Mouse (Mus musculus) adrenal gland, postnatal 14 days (tissue): Measurements from ENCODE around the gene Zfp646. TPM values are rescaled to one million over a fixed set of nuclear protein-coding genes. Genes with fewer than 3 reads are reported as not detected.
"Not testable (repeated sequence)": the region's sequence is repeated elsewhere in the genome, so short reads cannot be mapped to it uniquely, and the experiment has no call there.

Experiments used
- DNase-seq: peaks from one replicate; pipeline ENCODE4 v3.0.0; 2021; ENCODE audit warnings: mixed read lengths
- total RNA-seq: library from RNA; stranded (reverse); gene quantifications from 2 replicates; pipeline ENCODE4 v1.2.3, GENCODE M21; 2021

Gene Zfp646
- total RNA-seq, 1 experiment from 2014 or later: 32.1 TPM

DNA sequence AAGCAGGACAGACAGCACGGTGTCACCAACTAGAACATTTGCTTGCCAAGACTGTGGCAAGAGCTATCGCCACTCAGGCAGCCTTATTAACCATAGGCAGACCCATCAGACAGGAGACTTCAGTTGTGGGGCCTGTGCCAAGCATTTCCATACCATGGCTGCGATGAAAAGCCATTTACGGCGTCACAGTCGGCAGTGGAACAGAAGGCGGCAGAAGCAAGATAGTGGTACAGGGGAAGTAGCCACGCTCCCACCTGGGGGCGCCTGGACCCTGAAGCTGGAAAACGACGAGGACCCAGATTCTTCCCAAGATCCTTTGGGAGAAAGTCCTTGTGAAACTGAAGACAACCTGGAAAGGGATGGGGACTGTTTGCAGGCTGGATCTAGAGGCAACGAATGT lies 4.4 kb downstream of the Zfp646 start:
- DNase-seq: no peak

DNA sequence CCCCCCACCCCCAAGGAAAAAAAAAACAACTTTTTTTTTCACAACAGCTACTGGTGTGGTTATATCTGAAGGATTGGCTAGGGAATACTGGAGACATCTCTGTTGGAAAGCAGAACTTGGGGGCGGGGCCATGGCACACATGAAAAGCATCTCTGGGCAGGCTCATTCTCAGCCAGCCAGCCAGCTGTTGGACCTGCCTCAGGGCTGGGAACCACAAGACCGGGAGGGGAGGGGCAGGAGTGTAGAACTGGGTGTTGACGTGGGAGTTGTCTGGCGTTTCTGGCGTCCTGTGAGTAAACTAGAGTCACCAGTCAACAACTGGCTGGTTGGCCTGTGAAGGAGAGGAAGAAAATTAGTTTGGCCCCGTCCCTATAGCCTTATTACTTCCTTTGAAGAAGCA lies 9.9 kb downstream of the Zfp646 start:
- peak; percentile 52 for DNase-seq

DNA sequence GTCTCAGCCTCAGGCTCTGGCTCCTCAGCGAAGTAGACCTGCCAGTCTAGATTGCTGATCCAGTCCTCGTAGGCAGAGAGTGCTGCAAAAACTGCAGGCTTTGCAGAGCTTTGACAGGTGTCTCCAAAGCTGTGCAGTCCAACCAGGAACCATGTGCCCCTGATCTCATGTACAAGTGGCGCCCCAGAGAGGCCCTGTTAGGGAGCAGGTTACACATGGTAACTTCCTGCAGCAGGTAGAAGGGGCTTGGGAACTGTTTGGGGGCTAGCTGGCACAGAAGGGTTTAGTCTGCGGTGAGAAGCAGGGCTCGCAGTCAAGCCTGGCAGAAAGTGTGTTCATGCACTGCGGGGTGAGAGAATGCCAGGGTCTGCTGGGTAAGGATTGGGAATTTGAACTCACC lies 10.5 kb downstream of the Zfp646 start:
- no peak for DNase-seq

DNA sequence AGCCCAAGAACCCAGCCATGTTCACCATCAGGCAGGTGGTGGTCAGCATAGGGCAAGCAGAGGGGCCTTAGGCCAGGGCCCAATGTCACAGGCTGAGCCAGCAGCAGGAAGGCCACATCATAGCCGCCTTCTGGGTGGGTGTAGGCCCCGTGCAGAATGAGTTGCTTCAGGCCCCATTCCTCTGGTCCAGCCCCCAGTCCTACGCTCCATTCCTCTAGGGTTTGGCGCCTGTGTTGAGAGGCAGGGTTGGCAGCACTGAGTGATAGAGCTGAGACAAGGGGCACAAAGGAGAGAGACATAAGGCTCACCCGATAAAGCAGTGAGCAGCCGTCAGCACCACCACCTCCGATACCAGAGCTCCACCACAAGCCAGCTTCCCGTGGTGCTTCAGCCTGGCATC lies 11.2 kb downstream of the Zfp646 start:
- no peak for DNase-seq

DNA sequence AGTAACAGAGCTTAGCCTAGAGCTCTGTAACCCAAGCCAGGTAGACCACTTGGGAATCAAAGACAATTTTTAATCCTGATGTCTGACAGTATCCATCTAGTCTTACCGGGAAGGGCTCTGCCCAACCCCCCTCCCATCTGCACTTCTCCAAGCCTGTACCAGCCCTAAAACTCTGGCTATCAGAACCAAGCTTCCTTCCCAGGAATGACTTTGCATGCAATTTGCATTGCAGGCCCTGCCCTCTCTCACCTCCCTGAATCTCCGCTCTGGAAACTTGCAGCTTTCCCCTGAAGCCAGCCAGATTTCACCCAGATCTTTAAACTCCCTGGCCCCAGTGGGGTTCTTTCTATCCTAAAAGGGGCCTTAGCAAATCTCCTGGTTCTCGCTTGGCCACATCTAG lies 11.8 kb downstream of the Zfp646 start:
- DNase-seq: no peak

DNA sequence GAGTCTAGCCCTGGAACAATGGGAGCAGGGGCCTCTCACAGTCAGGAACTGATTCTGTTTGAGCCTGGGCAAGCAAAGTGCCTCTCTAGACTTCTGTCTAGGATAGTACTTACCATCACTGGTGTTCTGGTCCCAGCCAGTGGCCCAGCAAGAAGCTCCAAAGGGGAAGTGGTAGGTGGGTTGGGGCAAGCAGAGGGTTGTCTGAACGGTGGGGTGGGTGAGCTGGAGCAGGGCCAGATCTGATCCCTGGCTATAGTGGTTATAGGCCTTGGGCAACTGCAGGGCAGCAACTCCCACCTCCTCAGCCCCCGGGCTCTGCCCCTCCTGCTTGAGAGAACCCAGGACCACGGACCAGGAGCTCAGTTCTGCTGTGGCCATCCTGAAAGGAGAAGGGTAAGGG lies 12.8 kb downstream of the Zfp646 start:
- DNase-seq: no peak

DNA sequence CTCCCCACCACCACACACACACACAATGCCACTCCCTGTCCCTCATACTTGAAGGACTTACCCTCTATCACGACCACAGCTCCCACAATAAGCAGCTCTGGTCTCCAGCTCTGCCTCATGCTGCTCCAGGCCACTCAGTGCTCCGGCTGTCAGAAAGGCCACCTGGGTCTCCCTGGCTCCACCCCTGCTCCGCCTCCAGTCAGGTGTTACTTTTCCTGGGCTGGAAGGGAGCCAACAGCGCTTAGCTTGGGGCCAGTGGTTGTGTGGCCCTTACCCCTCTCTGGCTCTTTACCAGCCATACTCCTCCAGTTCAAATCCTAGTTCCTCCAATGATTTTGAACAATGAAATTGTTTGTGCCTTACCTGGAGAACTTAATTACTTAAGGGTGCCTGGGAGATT lies 14.8 kb downstream of the Zfp646 start, which contains the start of gene Prss53:
Gene Prss53, minus strand, starts transcription at position 173 of the 400 bp plus-strand sequence.
- DNase-seq: no peak

DNA sequence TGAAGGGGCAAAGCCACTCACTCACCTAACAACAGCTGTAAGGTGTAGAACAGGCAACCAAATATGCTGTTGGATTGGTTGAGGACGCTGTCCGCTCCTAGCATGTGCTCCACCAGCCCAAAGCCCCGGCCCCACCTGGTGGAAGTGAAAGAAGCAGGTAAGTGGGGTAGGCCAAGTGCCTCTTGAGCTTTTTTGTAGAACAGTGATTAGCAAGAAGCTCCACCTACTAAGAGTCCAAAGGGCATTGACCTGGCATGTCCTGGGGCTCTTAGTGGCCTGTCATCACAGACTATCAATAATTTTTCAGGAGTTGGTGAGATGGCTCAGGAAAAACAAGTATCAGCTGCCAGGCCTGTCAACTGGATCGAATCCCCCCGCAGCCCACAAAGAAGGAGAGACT lies 18.5 kb downstream of the Zfp646 start:
- no peak for DNase-seq

DNA sequence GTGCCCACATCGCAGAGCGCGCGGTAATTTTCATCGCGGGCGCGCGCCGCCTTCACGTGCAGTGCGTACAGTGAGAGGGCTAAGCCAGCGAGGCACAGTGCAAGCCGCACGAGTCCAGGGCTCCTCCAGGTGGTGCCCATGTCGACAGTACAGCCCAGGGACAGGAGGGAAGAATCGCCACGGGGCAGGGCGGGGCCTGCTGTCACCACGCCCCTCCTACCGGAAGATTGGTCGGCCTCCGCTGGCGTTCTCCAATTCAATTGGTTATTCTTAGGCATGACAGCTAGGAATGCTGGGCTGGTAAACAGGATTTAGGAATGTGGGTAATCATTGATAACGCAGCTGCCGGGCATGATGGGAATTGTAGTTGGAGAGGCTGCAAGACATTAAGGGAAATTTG lies 19.4 kb downstream of the Zfp646 start, which contains the start of the genes Gm21974 and Vkorc1:
Gene Gm21974, minus strand, starts transcription at position 13 of the 400 bp plus-strand sequence.
Gene Vkorc1, minus strand, starts transcription at position 176 of the 400 bp plus-strand sequence.
- peak; percentile 96 for DNase-seq

DNA sequence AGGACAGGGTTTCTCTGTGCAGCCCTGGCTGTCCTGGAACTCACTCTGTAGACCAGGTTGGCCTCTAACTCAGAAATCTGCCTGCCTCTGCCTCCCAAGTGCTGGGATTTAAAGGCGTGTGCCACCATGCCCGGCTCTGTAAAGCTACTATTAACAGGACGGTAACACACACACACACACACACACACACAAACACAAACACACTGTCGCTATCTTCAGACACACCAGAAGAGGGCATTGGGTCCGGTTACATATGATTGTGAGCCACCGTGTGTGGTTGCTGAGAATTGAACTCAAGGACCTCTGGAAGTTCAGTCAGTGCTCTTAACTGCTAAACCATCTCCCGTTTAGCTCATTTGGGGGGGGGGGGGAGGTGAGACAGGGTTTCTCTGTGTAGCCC lies 19.9 kb downstream of the Zfp646 start:
- DNase-seq: not testable (repeated sequence)

DNA sequence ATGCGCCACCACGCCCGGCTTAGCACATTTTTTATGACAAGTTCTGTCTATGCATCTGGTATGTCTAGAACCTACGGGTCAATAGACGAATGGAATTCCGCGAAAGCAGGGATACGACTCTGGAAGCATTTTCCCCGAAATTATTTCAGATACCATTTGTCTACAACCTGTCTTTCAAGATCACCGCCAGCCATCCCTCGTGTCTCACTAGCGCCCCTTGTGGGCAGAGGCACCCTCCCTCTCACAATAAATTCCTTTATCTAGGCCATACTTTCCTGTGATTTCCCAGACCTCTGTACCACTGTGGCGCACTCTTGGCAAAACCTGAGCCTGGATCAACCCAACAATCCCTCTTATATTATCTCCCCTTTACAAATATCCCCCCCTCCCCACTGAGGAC lies 20.4 kb downstream of the Zfp646 start:
- DNase-seq: peak; percentile 81

DNA sequence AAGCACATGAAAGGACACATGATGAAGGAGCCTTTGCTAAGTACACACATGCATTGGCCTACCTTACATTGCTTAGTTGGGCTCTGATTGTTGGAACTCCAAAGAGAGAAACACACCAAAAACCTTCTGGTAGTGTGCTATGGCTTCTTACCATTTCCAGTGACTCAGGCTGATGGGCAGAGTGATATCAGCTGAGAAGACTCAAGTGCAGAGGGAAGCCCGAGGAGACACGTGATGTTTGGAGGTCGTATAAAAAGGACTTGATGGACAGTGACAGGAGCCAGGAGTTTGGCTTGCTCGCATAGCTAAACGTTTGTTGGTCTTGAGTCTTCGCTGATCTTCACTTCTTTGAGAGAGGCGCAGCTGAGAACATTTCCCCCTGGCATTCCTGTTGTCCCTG lies 21.5 kb downstream of the Zfp646 start:
- DNase-seq: no peak

DNA sequence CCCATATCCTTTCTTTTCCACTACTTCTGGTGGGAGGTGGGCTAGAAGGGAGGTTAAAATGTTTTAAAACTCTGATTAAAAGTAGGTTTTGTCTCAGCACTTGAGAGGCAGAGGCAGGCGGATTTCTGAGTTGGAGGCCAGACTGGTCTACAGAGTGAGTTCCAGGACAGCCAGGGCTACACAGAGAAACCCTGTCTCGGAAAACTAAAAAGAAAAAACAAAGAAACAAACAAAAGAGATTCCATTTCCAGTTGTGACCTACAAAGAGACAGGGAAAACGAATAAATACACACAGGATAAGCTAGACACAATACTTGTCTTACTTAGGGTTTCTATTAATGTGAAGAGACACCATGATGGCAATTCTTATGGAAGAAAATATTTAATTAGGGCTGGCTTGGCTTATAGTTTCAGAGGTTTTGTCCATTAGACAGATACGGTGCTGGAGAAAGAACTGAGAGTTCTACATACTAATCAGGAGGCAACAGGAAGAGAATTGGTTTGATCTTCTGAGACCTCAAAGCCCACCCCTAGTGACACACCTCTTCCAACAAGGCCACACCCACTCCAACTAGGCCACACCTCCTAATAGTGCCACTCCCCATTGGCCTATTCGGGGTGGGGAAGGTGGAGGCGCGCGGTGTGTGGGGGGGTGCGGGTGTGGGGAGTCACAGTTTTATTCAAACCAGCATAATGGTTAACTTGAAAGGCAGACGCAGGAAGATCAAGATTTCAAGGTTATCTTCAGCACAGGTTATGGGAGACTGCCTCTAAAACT lies 22.3 kb downstream of the Zfp646 start:
- no peak for DNase-seq

DNA sequence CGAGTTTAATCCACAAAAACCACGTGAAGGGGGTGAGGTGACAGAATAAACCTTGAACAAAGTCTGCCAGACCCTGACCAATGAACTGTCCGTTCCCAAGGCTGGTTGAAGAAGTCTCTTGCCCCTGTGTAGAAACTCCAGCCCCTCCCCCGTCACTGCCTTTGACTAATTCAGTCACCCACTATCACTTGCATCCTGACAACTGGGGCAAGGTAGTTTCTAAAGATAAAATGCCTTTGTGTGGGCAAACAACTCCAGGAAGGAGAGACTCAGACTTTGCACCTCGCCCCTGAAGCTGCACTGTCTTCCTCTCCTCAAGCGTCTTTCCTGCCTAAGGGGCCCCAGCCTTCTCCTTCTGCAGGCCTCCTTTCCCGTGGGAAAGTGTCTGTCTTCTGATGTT lies 24.0 kb downstream of the Zfp646 start:
- no peak for DNase-seq

DNA sequence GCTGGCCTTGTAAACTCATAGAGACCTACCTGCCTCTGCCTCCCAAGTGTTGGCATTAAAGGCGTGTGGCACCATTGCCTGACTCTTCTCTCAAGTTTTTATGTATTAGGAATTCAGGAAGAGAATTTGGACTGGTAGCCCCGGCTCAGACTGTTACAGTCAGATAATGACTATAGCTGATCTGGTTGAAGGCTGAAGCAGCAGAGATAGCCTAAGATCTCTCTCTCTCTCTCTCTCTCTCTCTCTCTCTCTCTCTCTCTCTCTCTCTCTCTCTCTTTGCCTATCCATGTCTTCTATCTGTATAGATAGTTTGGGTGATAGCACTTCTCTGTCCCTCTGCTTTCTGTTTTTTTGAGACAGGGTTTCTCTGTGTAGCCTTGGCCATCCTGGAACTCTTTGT lies 25.8 kb downstream of the Zfp646 start:
- DNase-seq: no peak

DNA sequence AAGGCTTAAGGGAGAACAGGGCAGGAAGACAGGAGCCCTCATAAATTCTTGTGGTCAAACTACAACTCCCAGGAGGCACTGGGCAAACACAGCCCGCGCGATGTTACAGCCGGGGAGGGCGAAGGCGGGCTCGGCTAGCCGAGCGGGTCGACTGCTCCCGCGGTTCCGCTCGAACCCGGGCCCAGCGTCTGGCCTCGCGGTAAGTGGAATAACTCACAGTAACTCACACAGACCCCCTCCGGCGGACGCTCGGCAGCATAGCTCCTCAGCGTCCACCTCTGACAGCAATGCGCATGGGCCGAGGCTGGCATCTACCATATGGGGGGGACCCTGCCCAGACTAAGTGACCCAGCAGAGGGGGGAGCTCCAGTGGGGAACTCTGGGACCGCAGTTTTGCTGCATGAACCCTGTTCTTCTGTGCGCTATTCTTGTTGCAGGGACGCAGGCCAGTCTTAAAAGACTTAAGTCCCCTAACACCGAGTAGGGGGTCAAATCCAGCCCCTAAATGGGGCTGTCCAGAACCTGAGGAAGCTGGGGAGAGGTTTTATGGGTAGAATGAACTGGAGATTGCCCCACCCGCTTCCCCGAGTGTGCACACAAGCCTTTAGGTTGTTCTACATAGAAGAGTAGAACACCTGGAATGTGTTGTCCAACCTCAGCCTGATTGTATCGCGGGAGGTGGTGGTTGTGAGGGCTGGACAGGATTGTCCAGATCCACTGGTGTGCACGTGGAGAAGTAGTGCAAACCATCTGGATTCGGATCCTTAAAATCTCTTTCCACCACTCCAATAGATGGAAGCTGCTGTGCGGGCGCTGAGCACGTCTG lies 28.2 kb downstream of the Zfp646 start, which contains the start of gene Bckdk:
Gene Bckdk, plus strand, starts transcription at position 112 of the 826 bp plus-strand sequence.
- peak; percentile 91 for DNase-seq

DNA sequence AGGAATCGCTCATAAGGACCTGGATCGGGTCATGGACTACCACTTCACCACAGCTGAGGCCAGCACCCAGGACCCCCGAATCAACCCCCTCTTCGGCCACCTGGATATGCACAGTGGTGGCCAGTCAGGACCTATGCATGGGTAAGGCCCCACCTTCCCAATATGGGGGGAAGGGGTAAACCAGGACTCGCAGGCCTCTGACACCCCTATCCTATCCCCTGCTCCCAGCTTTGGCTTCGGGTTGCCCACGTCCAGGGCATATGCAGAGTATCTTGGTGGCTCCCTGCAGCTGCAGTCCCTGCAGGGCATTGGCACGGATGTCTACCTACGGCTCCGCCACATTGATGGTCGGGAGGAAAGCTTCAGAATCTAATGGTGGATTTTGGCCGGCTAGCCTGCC lies 31.9 kb downstream of the Zfp646 start:
- no peak for DNase-seq

DNA sequence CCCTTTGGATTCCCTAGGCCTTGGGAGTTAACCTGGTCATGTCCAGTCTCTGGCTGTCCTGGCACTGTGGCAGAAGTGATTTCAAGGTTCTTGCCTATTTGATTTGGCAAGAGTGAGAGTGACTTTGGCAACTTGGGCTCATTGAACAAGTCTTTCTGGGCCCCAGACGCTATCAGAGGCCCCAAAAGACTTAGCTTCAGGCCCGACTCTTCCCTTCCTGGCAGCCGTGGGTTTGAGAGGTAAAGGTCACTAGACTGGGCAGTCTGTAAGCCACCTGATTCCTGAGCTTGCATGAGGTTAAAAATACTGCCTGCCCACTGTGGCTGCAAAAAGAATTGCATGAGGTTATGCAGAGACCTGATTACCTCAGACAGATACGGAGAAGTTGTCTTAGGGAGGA lies 32.6 kb downstream of the Zfp646 start:
- DNase-seq: peak; percentile 64

DNA sequence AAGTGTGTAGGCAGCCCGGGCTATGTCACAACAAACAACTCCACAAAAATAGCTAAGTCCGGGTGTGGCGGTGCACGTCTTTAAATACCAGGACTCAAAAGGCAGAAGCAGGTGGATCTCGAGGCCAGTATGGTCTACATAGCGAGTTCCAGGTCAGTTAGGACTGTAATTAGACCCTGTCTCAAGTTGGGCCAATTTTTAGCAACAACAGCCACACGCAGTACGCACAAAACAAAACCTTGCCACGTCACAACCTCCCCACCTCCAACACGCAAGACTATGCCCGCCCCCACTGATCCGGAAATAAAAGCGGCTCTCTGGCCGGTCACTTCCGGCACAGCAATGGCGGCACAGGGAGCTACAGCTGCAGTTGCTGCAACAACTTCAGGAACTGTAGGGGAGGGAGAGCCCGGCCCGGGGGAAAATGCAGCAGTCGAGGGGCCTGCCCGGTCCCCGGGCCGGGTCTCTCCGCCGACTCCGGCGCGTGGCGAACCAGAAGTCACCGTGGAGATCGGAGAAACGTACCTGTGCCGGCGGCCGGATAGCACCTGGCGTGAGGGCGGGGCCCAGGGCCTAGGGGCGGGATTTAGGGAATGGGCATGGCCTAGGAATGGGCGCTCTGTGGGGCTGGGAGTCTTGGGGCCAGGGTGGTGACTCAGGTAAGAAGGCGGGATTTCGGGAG lies 36.3 kb downstream of the Zfp646 start, which contains the start of gene Kat8:
Gene Kat8, plus strand, starts transcription at position 327 of the 682 bp plus-strand sequence.
- peak; percentile 94 for DNase-seq

DNA sequence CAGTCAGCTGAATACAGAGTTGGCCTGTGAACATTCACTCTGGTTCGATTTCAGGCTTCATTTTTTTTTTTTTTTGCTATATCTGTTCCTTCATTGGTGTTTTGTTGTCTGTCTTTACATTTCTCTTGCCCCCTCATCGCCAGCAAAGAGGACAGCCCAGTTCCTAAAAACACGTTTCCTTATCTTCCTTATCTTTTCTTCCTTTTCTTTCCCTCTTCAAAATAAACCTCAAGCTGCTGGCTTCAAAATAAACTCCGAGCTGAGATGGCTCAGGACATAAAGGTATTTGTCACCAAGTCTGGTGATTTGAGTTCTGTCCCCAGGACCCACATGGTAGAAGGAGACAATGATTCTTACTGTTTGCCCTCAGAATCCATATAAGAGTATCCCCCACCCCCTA lies 36.9 kb downstream of the Zfp646 start:
- DNase-seq: no peak

DNA sequence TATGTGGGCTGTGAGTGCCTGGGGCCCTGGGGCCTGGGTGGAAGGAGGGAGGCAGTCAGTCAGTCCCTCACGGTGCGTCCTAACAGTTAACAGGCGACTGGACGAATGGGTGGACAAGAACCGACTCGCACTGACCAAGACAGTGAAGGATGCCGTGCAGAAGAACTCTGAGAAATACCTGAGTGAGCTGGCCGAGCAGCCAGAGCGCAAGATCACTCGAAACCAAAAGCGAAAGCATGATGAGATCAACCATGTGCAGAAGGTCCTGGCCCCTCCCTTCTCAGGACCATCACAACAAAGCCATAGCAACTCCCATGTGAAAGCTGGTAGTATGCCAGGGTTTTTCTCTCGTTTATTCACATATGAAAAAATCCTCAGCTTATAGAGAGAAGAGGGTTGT lies 39.3 kb downstream of the Zfp646 start:
- DNase-seq: no peak

DNA sequence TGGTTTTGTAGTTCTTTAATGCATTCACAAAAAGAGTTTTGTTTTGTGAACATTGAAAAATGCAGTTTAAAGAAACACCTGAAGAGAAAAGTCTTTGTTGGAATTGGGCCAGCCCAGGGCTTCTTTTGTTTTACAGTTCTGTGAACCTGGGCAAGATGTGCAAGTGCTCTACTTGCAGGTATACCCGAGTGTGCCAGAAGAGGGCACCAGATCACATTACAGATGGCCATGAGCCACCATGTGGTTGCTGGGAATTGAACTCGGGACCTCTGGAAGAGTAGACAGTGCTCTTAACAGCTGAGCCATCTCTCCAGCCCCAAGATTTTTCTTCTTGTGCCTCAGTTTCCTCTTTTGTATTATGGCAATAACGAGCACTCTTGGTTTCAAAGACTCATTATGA lies 42.2 kb downstream of the Zfp646 start:
- peak; percentile 69 for DNase-seq

DNA sequence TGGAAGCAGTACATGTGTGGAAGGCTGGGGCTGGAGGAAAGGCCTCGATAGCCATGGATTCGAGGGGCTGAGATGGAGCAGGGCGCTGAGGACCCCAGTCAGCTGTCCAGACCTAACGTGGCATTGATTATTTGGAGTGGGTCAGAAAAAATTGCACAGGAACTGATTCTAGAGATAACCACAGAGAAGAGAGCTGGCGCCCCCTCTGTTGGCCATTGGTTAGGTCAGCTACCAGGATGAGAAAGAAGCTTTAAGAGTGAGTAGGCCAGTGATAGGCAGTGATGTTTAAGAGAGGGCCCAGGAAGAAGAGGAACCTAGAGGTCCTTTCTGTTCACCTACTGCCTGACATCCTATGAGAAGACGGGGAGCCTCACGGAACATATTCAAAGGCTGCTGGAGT lies 43.3 kb downstream of the Zfp646 start:
- peak; percentile 50 for DNase-seq
